Mouse (Mus musculus): ENCODE measurements around the gene Ttll3. TPM values are rescaled to one million over a fixed set of nuclear protein-coding genes. Genes with fewer than 3 reads are reported as not detected.
A peak's percentile ranks its signal among the peaks of the same experiment; 100 is the strongest.

Ttll3 gene
- polyA plus RNA-seq, 1 experiment from 2014 or later: 4.8 TPM

DNA sequence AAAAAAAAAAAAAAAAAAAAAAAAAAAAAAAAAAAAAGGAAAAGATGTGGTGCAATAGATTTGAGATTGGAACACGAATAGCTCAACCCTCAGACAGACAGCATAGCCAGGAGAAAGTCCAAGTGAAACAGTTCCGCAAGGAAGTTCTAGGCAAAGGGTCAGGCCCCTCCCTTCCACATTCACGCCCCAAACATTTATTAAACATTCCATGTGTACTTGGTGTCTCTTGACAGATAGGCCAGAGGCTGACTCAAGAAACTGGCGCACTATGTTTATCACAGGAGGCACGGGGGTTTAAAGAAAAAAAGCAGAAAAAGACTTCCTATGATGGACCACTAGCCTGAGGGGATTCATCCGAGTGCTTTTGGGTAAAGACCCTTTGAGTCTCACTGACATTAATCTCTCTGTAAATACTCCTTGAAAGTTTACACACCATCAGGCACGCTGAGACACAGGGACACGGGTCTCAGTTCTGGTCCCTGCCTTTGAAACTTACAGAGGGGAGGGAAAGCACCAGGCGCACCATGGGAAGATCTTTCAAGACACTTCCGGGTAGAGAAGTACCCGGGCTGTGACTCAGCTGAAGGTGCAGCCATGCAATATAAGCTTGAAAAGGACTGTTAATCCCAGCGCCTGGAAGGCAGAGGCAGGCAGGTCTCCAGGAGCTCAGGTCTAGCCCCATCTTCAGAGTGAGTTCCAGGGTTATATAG, 49.8 kb downstream of the Ttll3 start:
- Histone ChIP-seq H3K36me3 (ENCODE audit: control insufficient read depth, insufficient read depth, low read length) (no peaks in the 10 kb centered on the region), H3K27me3 (ENCODE audit: control insufficient read depth, insufficient read depth, low read depth, low read length) (no peaks in the 10 kb centered on the region), H3K9me3 (ENCODE audit: control insufficient read depth, low read length) (no peaks in the 10 kb centered on the region), H3K4me3 (ENCODE audit: low read length) (no peak overlapping the region), H3K9ac (ENCODE audit: low read length) (no peak overlapping the region), H3K4me1 (replicated peaks; ENCODE audit: control insufficient read depth, insufficient read depth, low read length) (peaks cover 5% of the 10 kb centered on the region; the same call in 1 of the 2 replicates), H3K27ac (ENCODE audit: low read length) (no peak overlapping the region), H3K4me2 (ENCODE audit: low read depth, low read length) (no peak overlapping the region)
- no peak for ATAC-seq (ENCODE audit: low read depth)
- WGBS: 33% methylated on average over 12 of the region's 12 CpGs

DNA sequence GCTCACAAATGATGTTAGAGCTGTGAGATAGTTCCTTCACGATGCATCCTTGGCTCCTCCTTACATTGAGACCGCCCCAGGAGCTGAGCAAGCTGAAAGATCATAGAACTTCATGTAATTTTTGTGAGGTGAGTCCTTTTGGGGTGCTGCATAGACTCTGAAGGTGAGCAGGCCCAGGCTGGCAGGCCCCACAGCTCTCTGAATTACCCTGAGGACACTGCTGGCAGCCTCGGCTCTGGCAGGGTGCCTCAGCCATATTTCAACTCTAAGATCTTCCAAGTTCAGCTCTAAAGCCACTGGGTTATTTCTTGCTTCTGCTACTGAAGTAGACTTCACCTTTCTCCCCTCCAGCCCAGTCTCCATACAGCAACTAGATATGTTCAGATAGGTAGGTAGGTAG, 51.6 kb downstream of the Ttll3 start:
- 84% methylated on average over 3 of the region's 3 CpGs for WGBS
- no peaks in the 10 kb centered on the region for H3K9me3 ChIP-seq (ENCODE audit: control insufficient read depth, low read length)
- no peak overlapping the region for H3K9ac ChIP-seq (ENCODE audit: low read length)
- H3K27me3 ChIP-seq (ENCODE audit: control insufficient read depth, insufficient read depth, low read depth, low read length): no peaks in the 10 kb centered on the region
- H3K36me3 ChIP-seq (ENCODE audit: control insufficient read depth, insufficient read depth, low read length): peaks cover 3% of the 10 kb centered on the region; the same call in 1 of the 2 replicates
- H3K4me2 ChIP-seq (ENCODE audit: low read depth, low read length): no peak overlapping the region
- no peak for ATAC-seq (ENCODE audit: low read depth)
- peaks cover 8% of the 10 kb centered on the region; the same call in 1 of the 2 replicates for H3K4me1 ChIP-seq (replicated peaks; ENCODE audit: control insufficient read depth, insufficient read depth, low read length)
- no peak overlapping the region for H3K27ac ChIP-seq (ENCODE audit: low read length)
- H3K4me3 ChIP-seq (ENCODE audit: low read length): no peak overlapping the region

DNA sequence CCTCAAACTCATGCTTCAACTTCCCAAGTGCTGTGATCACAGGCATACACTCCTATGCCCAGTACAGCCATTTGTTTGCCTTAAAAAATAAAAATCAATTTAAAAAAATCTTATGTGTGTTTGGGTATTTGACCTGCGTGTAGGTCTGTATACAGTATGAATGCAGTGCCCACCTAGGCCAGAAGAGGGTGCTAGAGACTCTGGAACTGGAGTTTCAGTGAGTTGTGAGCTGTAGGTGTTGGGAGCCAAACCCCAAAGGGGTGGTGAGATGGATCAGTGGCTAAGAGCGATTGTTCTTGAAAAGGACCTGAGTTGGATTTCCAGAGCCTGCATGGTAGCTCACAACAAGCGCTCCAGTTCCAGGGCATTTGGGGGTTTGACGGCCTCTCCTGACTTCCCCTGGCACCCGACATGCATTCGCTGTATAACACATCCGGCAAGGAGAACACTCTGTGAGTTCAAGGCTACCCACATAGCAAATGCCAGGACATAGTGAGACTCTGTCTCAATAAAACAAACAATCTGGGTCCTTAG, 52.2 kb downstream of the Ttll3 start:
- WGBS: 59% methylated on average over 7 of the region's 7 CpGs
- no peak overlapping the region for H3K27ac ChIP-seq (ENCODE audit: low read length)
- no peak overlapping the region for H3K4me3 ChIP-seq (ENCODE audit: low read length)
- H3K36me3 ChIP-seq (ENCODE audit: control insufficient read depth, insufficient read depth, low read length): peaks cover 5% of the 10 kb centered on the region; the same call in 1 of the 2 replicates
- no peaks in the 10 kb centered on the region for H3K9me3 ChIP-seq (ENCODE audit: control insufficient read depth, low read length)
- H3K4me2 ChIP-seq (ENCODE audit: low read depth, low read length): no peak overlapping the region
- H3K27me3 ChIP-seq (ENCODE audit: control insufficient read depth, insufficient read depth, low read depth, low read length): no peaks in the 10 kb centered on the region
- 0 out of 2 replicates have a peak, but pooled peaks have one; percentile 50 for ATAC-seq (ENCODE audit: low read depth)
- peaks cover 8% of the 10 kb centered on the region; the same call in 1 of the 2 replicates for H3K4me1 ChIP-seq (replicated peaks; ENCODE audit: control insufficient read depth, insufficient read depth, low read length)
- H3K9ac ChIP-seq (ENCODE audit: low read length): no peak overlapping the region

DNA sequence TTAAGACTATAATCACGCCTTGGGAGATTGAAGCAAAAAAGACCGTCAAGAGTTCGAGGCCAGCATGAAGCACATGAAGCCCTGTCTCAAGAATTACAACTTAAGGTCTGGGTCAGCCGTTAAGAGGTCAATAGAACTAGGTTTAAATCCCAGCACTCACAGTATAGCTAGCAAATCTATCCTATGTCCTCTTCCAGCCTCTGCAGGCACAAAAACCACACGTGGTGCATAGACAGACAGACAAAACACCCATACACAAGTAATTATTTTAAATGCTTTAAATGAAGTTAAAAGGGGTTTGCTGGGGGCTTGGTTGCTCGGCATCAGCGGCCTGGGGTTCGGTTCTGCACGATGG, 53.0 kb downstream of the Ttll3 start:
- 39% methylated on average over 9 of the region's 9 CpGs for WGBS
- H3K27ac ChIP-seq (ENCODE audit: low read length): 0 out of 2 replicates have a peak overlapping the region, but pooled peaks have one; percentile 0
- H3K36me3 ChIP-seq (ENCODE audit: control insufficient read depth, insufficient read depth, low read length): peaks cover 5% of the 10 kb centered on the region
- no peaks in the 10 kb centered on the region for H3K27me3 ChIP-seq (ENCODE audit: control insufficient read depth, insufficient read depth, low read depth, low read length)
- H3K4me3 ChIP-seq (ENCODE audit: low read length): peak overlapping the region; percentile 91
- peaks cover 8% of the 10 kb centered on the region; the same call in 1 of the 2 replicates for H3K4me1 ChIP-seq (replicated peaks; ENCODE audit: control insufficient read depth, insufficient read depth, low read length)
- peak overlapping the region; percentile 93 for H3K9ac ChIP-seq (ENCODE audit: low read length)
- no peaks in the 10 kb centered on the region for H3K9me3 ChIP-seq (ENCODE audit: control insufficient read depth, low read length)
- ATAC-seq (ENCODE audit: low read depth): no peak
- peak overlapping the region; percentile 85 for H3K4me2 ChIP-seq (ENCODE audit: low read depth, low read length)

DNA sequence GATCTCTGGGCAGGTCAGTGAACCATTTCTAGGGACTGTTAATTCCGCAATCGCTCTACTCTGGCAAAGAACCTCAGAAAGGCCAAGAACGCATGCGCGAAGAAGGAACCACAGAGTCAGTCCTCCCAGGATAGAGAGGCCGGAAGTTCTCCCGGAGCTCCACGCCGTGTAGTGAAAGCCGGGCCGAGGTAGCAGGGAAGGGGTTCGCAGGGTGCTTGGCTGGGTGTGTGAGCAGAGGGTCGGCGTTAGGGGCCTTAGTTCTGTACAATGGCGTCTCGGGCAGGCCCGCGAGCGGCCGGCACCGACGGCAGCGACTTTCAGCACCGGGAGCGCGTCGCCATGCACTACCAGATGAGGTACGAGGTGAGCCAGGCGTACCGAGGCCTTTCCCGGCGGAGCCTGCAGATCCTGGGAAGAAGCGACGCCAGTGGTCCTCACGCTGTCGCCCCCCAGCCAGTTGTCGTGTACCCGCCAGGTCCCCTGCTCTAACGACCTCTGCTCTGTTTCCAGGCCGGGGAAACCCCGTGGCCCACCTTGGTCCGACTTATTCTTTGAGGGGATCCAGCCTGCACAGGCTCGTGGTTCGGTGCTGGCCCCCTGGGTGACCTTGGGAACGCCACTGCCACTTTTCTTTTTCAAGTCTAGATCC, 53.5 kb downstream of the Ttll3 start, which contains the start of gene Jagn1:
Gene Jagn1 (plus strand): TSS at position 128 of the 649 bp plus-strand sequence.
- WGBS: under 1% methylated on average over 45 of the region's 45 CpGs
- peak within 1 kb of the TSS; percentile 91 for H3K4me3 ChIP-seq (ENCODE audit: low read length)
- H3K4me2 ChIP-seq (ENCODE audit: low read depth, low read length): peak within 1 kb of the TSS; percentile 85
- no peaks in the 10 kb centered on the region for H3K9me3 ChIP-seq (ENCODE audit: control insufficient read depth, low read length)
- 0 out of 2 replicates have a peak within 1 kb of the TSS, but pooled peaks have one; percentile 0 for H3K27ac ChIP-seq (ENCODE audit: low read length)
- peaks cover 8% of the 10 kb centered on the region; the same call in 1 of the 2 replicates for H3K4me1 ChIP-seq (replicated peaks; ENCODE audit: control insufficient read depth, insufficient read depth, low read length)
- peak; percentile 93 for ATAC-seq (ENCODE audit: low read depth)
- H3K9ac ChIP-seq (ENCODE audit: low read length): peak within 1 kb of the TSS; percentile 93
- peaks cover 9% of the 10 kb centered on the region for H3K36me3 ChIP-seq (ENCODE audit: control insufficient read depth, insufficient read depth, low read length)
- no peaks in the 10 kb centered on the region for H3K27me3 ChIP-seq (ENCODE audit: control insufficient read depth, insufficient read depth, low read depth, low read length)

DNA sequence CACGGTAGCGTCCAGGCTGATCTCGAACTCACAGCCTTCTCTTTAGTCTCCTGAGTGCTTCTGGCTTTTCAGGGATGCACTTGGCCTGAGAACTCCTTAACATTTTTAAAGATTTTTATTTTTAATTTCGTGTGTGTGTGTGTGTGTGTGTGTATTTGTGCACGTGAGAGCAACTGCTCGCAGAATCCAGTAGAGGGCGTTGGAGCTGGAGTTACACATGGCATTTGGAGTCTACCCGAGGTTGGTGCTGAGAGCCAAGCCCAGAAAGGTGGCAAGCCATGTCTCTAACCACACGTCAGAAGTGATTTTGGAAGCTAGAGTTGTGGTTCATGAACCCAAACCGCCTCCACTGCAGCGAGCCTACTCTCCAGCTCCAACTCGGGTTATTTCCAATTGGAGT, 54.0 kb downstream of the Ttll3 start:
- Histone ChIP-seq H3K36me3 (ENCODE audit: control insufficient read depth, insufficient read depth, low read length) (peaks cover 14% of the 10 kb centered on the region), H3K4me1 (replicated peaks; ENCODE audit: control insufficient read depth, insufficient read depth, low read length) (peaks cover 8% of the 10 kb centered on the region; the same call in 1 of the 2 replicates), H3K9me3 (ENCODE audit: control insufficient read depth, low read length) (no peaks in the 10 kb centered on the region), H3K4me2 (ENCODE audit: low read depth, low read length) (peak overlapping the region; percentile 85), H3K27ac (ENCODE audit: low read length) (no peak overlapping the region), H3K9ac (ENCODE audit: low read length) (peak overlapping the region; percentile 93), H3K27me3 (ENCODE audit: control insufficient read depth, insufficient read depth, low read depth, low read length) (no peaks in the 10 kb centered on the region), H3K4me3 (ENCODE audit: low read length) (peak overlapping the region; percentile 91)
- no peak for ATAC-seq (ENCODE audit: low read depth)
- 41% methylated on average over 12 of the region's 12 CpGs for WGBS

DNA sequence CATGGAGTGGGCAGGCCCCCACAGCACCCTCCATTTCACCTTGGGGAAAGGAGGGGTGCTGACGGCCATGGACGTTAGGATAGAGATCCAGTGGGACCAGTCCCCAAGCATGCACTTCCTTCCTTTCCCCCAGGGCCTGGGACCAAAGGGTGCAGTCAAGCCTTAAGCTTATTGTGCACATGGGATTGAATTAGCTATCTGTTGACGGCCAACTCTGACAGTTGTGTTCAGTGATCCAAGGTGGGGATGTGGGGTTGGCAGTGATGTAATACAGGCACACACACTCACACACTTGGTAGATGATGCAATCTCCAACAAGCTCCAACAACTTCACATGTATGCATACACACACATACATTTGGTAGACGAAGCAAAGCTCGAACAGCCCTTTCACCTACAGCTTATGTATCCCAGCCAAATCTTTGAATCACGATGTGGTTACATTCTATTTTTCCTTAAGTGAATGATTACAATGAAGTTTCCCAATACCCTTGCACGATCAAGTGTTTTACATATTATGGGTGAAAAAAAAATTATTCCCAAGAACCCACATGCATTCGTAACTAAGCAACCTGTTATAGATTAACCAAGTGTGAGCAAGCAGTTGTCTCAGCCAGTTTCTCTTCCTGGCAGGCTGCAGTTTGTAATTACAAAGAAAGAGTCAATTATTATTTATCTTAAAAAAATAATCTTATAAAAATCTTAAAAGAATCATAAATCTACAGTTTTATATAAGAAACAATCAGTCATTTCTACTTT, 55.3 kb downstream of the Ttll3 start:
- Histone ChIP-seq H3K4me3 (ENCODE audit: low read length) (no peak overlapping the region), H3K9ac (ENCODE audit: low read length) (no peak overlapping the region), H3K4me1 (replicated peaks; ENCODE audit: control insufficient read depth, insufficient read depth, low read length) (peaks cover 8% of the 10 kb centered on the region; the same call in 1 of the 2 replicates), H3K36me3 (ENCODE audit: control insufficient read depth, insufficient read depth, low read length) (peaks cover 20% of the 10 kb centered on the region), H3K27me3 (ENCODE audit: control insufficient read depth, insufficient read depth, low read depth, low read length) (no peaks in the 10 kb centered on the region), H3K27ac (ENCODE audit: low read length) (no peak overlapping the region), H3K4me2 (ENCODE audit: low read depth, low read length) (no peak overlapping the region), H3K9me3 (ENCODE audit: control insufficient read depth, low read length) (no peaks in the 10 kb centered on the region)
- no peak for ATAC-seq (ENCODE audit: low read depth)
- WGBS: 76% methylated on average over 6 of the region's 8 CpGs

DNA sequence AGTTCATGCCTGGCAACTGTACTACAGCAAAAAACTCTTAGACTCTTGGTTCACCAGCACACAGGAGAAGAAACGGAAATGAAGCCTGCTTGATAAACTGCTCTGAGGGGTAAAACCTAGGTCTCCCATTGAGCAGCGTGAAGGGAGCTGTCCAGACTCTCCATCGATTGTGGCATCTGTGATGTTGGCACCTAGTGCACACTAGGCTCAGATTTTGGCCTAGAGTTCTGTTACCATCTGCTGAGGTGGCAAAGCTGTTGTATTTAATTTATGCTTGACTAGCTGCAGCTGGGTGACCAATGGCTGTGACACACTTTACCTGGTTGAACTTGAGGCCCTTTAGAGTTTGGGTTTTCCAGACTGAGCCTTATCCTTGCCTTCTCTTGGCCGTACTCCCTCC, 58.6 kb downstream of the Ttll3 start:
- Histone ChIP-seq H3K9ac (ENCODE audit: low read length) (no peak overlapping the region), H3K27ac (ENCODE audit: low read length) (no peak overlapping the region), H3K27me3 (ENCODE audit: control insufficient read depth, insufficient read depth, low read depth, low read length) (no peaks in the 10 kb centered on the region), H3K4me3 (ENCODE audit: low read length) (no peak overlapping the region), H3K9me3 (ENCODE audit: control insufficient read depth, low read length) (no peaks in the 10 kb centered on the region), H3K36me3 (ENCODE audit: control insufficient read depth, insufficient read depth, low read length) (peaks cover 20% of the 10 kb centered on the region), H3K4me2 (ENCODE audit: low read depth, low read length) (no peak overlapping the region), H3K4me1 (replicated peaks; ENCODE audit: control insufficient read depth, insufficient read depth, low read length) (peaks cover 11% of the 10 kb centered on the region; the same call in 1 of the 2 replicates)
- WGBS: 92% methylated on average over 4 of the region's 4 CpGs
- ATAC-seq (ENCODE audit: low read depth): no peak
